Mouse (Mus musculus): ENCODE data around the gene Acbd6. TPM values are rescaled to one million over a fixed set of nuclear protein-coding genes. Genes with fewer than 3 reads are reported as not detected.

Acbd6 gene
- polyA plus RNA-seq, 1 experiment from 2014 or later: 64.5 TPM

DNA sequence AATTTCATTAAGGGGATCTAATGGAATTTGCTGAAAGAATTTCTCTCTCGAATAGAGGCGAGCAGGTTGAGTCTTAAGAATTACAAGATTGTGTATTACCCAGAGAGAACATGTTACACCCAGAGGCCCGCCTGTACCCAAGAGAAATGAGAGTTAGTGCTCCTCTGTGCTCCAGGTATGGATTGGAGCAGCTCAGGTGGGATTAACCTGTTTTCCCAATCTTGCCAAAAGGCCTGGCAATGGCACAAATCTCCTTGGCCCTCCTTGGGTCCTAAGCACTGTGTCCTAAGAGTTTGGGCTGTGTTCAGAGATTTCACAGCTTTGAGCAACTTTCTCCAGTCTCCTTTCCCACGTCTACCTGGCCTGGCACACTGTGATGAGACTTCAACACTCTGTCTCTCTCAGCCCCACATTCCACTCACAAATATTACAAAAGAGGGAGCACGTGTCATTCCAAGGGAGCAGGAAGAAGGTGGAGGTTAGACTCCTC lies 145.3 kb downstream of the Acbd6 start:
- H3K36me3 ChIP-seq (ENCODE audit: insufficient read depth, low read length): no peaks in the 10 kb centered on the region
- no peaks in the 10 kb centered on the region for H3K27me3 ChIP-seq (ENCODE audit: insufficient read depth, low read length)
- no peak overlapping the region for H3K4me3 ChIP-seq (ENCODE audit: low read length)
- no peak overlapping the region for H3K9ac ChIP-seq (replicated peaks; ENCODE audit: low read length)
- 84% methylated on average over 5 of the region's 5 CpGs for WGBS
- no peaks in the 10 kb centered on the region for H3K9me3 ChIP-seq (ENCODE audit: low read length)
- H3K4me1 ChIP-seq (ENCODE audit: insufficient read depth, low read length): peaks cover 4% of the 10 kb centered on the region; the same call in 1 of the 2 replicates
- no peak overlapping the region for H3K4me2 ChIP-seq (replicated peaks; ENCODE audit: low read depth, low read length)
- no peak overlapping the region for H3K27ac ChIP-seq (ENCODE audit: low read length)
- ATAC-seq (ENCODE audit: low FRiP score, low TSS enrichment): no peak

DNA sequence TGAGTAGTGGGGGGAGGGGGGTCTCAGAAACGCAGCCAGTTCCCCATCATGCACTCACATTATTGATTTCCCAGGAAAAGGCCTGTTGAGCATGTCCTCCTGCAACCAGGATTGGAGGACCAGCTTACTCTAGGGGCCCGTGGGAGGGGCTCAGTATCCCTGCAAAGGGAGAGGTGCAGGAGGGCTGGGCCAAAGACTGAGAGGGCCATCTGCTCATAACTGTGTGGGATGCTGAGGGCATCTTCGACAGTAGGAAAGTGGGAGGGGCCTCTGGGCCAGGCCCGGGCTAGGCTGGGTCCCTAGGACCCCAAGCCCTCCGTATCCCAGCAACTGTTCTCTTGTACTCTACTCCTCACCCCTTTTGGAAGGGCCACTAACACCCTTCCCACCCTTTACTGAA lies 146.3 kb downstream of the Acbd6 start:
- WGBS: 51% methylated on average over 5 of the region's 5 CpGs
- Histone ChIP-seq H3K9ac (replicated peaks; ENCODE audit: low read length) (no peak overlapping the region), H3K36me3 (ENCODE audit: insufficient read depth, low read length) (no peaks in the 10 kb centered on the region), H3K4me1 (ENCODE audit: insufficient read depth, low read length) (no peaks in the 10 kb centered on the region; the same call in 1 of the 2 replicates), H3K27ac (ENCODE audit: low read length) (no peak overlapping the region), H3K4me2 (replicated peaks; ENCODE audit: low read depth, low read length) (no peak overlapping the region), H3K9me3 (ENCODE audit: low read length) (no peaks in the 10 kb centered on the region), H3K27me3 (ENCODE audit: insufficient read depth, low read length) (no peaks in the 10 kb centered on the region), H3K4me3 (ENCODE audit: low read length) (no peak overlapping the region)
- peak; percentile 27; the same call in 1 of the 2 replicates for ATAC-seq (ENCODE audit: low FRiP score, low TSS enrichment)

DNA sequence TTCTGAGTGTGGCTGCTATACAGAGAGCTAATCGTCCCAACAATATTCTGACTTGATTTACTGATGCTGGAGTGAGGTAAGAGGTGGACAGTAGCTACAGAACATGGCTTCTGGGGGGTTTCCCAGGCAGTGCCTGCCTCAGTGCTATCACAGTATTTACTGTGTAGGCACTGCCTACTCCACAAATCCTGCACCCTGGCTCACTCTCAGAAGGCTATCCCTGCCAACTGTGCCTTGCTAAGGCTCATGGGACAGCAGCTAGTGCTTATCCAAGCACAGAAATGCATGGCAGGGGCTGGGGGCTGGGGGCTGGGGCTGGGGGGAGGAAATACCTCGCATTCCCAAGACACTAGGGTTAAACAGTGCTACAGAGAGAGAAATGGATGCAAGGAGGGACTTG lies 155.4 kb downstream of the Acbd6 start:
- H3K4me2 ChIP-seq (replicated peaks; ENCODE audit: low read depth, low read length): no peak overlapping the region
- no peaks in the 10 kb centered on the region for H3K4me1 ChIP-seq (ENCODE audit: insufficient read depth, low read length)
- H3K4me3 ChIP-seq (ENCODE audit: low read length): no peak overlapping the region
- 58% methylated on average over 2 of the region's 2 CpGs for WGBS
- no peaks in the 10 kb centered on the region for H3K9me3 ChIP-seq (ENCODE audit: low read length)
- no peak overlapping the region for H3K27ac ChIP-seq (ENCODE audit: low read length)
- H3K27me3 ChIP-seq (ENCODE audit: insufficient read depth, low read length): 0 out of 2 replicates have a peak, but pooled peaks cover 3% of the 10 kb centered on the region
- H3K9ac ChIP-seq (replicated peaks; ENCODE audit: low read length): no peak overlapping the region
- no peaks in the 10 kb centered on the region for H3K36me3 ChIP-seq (ENCODE audit: insufficient read depth, low read length)
- no peak for ATAC-seq (ENCODE audit: low FRiP score, low TSS enrichment)

DNA sequence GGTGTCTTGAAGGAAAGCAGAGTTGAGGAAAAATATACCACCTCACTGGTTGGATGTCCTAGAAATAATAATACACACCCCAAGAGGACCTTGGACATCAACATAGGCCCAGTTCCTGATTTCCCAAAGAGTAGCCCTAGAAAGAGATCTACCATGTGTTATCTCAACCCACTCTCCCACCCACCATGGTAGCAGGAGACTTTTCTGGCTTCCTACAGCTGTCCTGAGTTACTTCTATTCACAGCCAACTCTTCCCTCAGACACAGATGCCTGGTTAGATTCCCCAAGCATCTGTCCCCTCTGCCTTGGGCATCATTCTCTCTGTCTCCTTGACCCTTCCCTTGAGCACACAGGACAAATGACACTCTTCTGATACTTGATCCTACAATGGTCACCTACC lies 157.4 kb downstream of the Acbd6 start:
- Histone ChIP-seq H3K9me3 (ENCODE audit: low read length) (no peaks in the 10 kb centered on the region), H3K4me2 (replicated peaks; ENCODE audit: low read depth, low read length) (no peak overlapping the region), H3K27ac (ENCODE audit: low read length) (no peak overlapping the region), H3K4me3 (ENCODE audit: low read length) (no peak overlapping the region), H3K27me3 (ENCODE audit: insufficient read depth, low read length) (0 out of 2 replicates have a peak, but pooled peaks cover 3% of the 10 kb centered on the region), H3K36me3 (ENCODE audit: insufficient read depth, low read length) (no peaks in the 10 kb centered on the region), H3K9ac (replicated peaks; ENCODE audit: low read length) (no peak overlapping the region), H3K4me1 (ENCODE audit: insufficient read depth, low read length) (no peaks in the 10 kb centered on the region)
- no peak for ATAC-seq (ENCODE audit: low FRiP score, low TSS enrichment)

DNA sequence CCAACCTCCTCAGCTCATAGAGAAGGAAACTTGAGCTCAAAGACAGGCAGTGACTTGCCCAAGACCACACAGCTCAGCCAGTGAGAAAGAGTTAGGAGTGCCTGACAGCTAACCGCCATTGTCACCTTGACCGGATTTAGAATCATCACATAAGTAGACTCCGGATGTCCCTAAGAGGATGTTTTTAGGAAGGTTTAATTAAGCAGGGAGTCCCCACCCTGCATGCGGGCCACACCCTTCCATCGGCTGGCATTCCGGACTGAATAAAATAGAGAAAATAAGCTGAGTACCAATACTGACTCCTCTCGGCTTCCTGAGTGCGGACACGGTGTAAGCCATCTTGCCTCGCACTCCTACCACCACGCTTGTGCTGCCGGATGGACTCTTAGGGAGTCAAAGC lies 159.4 kb downstream of the Acbd6 start:
- no peak overlapping the region for H3K27ac ChIP-seq (ENCODE audit: low read length)
- no peak overlapping the region for H3K4me3 ChIP-seq (ENCODE audit: low read length)
- H3K9me3 ChIP-seq (ENCODE audit: low read length): no peaks in the 10 kb centered on the region
- H3K9ac ChIP-seq (replicated peaks; ENCODE audit: low read length): no peak overlapping the region
- 91% methylated on average over 12 of the region's 12 CpGs for WGBS
- H3K4me1 ChIP-seq (ENCODE audit: insufficient read depth, low read length): no peaks in the 10 kb centered on the region
- no peaks in the 10 kb centered on the region for H3K36me3 ChIP-seq (ENCODE audit: insufficient read depth, low read length)
- H3K4me2 ChIP-seq (replicated peaks; ENCODE audit: low read depth, low read length): no peak overlapping the region
- H3K27me3 ChIP-seq (ENCODE audit: insufficient read depth, low read length): peaks cover 6% of the 10 kb centered on the region; the same call in 1 of the 2 replicates
- ATAC-seq (ENCODE audit: low FRiP score, low TSS enrichment): no peak

DNA sequence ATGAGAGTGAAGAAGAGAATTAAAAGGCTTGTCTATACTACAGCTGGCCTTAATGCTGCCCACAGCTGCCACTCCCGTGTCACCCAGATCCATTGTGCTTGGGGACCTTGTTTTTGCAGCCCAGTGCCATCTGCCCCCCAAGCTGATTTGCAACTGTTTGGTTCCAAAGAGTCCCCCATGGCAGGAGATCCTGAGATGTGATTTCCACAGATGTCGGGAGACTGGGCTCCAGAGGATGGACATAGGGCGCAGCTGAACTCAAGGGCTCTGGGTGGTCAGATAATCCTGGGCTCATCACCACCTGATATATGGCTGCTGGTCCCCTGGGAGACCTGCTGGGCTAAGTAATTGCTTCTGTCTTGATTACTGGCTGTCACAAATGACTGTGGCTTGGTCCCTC lies 160.9 kb downstream of the Acbd6 start:
- no peak overlapping the region for H3K4me3 ChIP-seq (ENCODE audit: low read length)
- H3K9me3 ChIP-seq (ENCODE audit: low read length): no peaks in the 10 kb centered on the region
- ATAC-seq (ENCODE audit: low FRiP score, low TSS enrichment): no peak
- no peak overlapping the region for H3K9ac ChIP-seq (replicated peaks; ENCODE audit: low read length)
- no peak overlapping the region for H3K27ac ChIP-seq (ENCODE audit: low read length)
- peaks cover 16% of the 10 kb centered on the region for H3K27me3 ChIP-seq (ENCODE audit: insufficient read depth, low read length)
- WGBS: 76% methylated on average over 3 of the region's 3 CpGs
- no peaks in the 10 kb centered on the region for H3K4me1 ChIP-seq (ENCODE audit: insufficient read depth, low read length)
- no peaks in the 10 kb centered on the region for H3K36me3 ChIP-seq (ENCODE audit: insufficient read depth, low read length)
- H3K4me2 ChIP-seq (replicated peaks; ENCODE audit: low read depth, low read length): no peak overlapping the region

DNA sequence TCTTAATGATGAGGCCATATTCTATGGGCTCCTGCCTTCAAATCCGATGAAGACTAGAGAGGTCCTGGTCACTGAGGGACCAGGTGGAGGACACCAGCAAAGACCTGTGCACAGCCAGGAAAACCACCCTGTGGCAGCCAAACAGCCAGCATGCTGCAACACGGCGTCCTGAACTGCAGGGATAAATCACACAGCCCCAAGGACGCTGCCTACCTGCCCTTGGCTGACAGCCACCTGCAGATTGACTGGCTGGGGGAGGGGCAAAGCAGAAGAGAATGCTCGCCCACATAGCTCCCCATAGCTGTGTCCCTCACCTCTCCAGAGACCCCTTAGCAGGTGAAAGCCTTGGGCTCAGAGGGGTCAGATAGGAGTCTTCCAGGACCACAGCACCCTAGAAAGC lies 162.1 kb downstream of the Acbd6 start:
- Histone ChIP-seq H3K27ac (ENCODE audit: low read length) (no peak overlapping the region), H3K9ac (replicated peaks; ENCODE audit: low read length) (no peak overlapping the region), H3K9me3 (ENCODE audit: low read length) (no peaks in the 10 kb centered on the region), H3K27me3 (ENCODE audit: insufficient read depth, low read length) (peaks cover 28% of the 10 kb centered on the region), H3K4me1 (ENCODE audit: insufficient read depth, low read length) (no peaks in the 10 kb centered on the region), H3K36me3 (ENCODE audit: insufficient read depth, low read length) (no peaks in the 10 kb centered on the region), H3K4me2 (replicated peaks; ENCODE audit: low read depth, low read length) (no peak overlapping the region), H3K4me3 (ENCODE audit: low read length) (no peak overlapping the region)
- no peak for ATAC-seq (ENCODE audit: low FRiP score, low TSS enrichment)
- 42% methylated on average over 5 of the region's 5 CpGs for WGBS

DNA sequence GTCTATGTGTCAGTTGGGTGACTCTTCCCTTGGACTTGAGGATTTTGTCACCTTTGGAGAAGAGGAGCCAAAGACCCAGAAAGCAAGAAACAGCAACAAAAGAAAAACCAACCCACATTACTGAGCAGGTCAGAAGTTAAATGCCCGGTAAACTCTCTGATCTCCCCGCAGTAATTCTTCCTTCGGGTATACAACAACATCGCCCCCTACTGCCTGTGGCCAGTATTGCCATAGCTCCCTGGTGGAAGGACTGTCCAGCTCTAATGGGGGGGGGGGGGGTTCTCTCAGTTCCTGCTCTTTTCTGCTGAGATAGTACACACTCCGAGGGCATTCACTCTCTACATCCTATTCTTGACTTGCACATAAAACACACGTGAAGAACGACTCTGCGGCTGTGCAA lies 163.5 kb downstream of the Acbd6 start:
- WGBS: 35% methylated on average over 8 of the region's 8 CpGs
- no peaks in the 10 kb centered on the region for H3K4me1 ChIP-seq (ENCODE audit: insufficient read depth, low read length)
- no peak overlapping the region for H3K9ac ChIP-seq (replicated peaks; ENCODE audit: low read length)
- 0 out of 2 replicates have a peak, but pooled peaks cover under 1% of the 10 kb centered on the region for H3K9me3 ChIP-seq (ENCODE audit: low read length)
- H3K4me2 ChIP-seq (replicated peaks; ENCODE audit: low read depth, low read length): no peak overlapping the region
- H3K4me3 ChIP-seq (ENCODE audit: low read length): no peak overlapping the region
- no peaks in the 10 kb centered on the region for H3K36me3 ChIP-seq (ENCODE audit: insufficient read depth, low read length)
- no peak for ATAC-seq (ENCODE audit: low FRiP score, low TSS enrichment)
- H3K27me3 ChIP-seq (ENCODE audit: insufficient read depth, low read length): peaks cover 33% of the 10 kb centered on the region
- H3K27ac ChIP-seq (ENCODE audit: low read length): no peak overlapping the region

DNA sequence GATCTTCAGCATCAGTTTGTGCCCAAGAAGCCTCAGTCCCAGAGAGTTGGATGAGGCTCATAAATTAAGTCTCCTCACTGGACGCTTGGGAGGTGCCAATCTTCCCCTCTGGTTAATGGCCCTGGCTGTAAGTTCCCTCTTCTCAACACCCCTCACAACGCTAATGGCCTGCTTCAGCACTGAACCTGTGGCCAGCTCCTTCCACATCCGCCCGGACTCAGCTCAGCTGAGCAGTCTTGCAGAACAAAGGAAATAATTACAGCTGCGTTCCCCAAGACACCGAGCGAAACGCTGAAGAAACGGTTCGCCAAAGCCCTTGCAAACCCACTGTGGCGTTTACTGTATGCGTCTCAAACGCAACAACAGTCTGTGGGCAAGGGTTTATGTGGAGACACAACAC lies 164.3 kb downstream of the Acbd6 start:
- Histone ChIP-seq H3K27ac (ENCODE audit: low read length) (no peak overlapping the region), H3K36me3 (ENCODE audit: insufficient read depth, low read length) (no peaks in the 10 kb centered on the region), H3K9me3 (ENCODE audit: low read length) (0 out of 2 replicates have a peak, but pooled peaks cover 3% of the 10 kb centered on the region), H3K9ac (replicated peaks; ENCODE audit: low read length) (no peak overlapping the region), H3K4me2 (replicated peaks; ENCODE audit: low read depth, low read length) (peak overlapping the region; percentile 45), H3K4me3 (ENCODE audit: low read length) (0 out of 2 replicates have a peak overlapping the region, but pooled peaks have one; percentile 7), H3K27me3 (ENCODE audit: insufficient read depth, low read length) (peaks cover 33% of the 10 kb centered on the region), H3K4me1 (ENCODE audit: insufficient read depth, low read length) (no peaks in the 10 kb centered on the region)
- ATAC-seq (ENCODE audit: low FRiP score, low TSS enrichment): peak; percentile 91
- WGBS: under 1% methylated on average over 13 of the region's 13 CpGs

DNA sequence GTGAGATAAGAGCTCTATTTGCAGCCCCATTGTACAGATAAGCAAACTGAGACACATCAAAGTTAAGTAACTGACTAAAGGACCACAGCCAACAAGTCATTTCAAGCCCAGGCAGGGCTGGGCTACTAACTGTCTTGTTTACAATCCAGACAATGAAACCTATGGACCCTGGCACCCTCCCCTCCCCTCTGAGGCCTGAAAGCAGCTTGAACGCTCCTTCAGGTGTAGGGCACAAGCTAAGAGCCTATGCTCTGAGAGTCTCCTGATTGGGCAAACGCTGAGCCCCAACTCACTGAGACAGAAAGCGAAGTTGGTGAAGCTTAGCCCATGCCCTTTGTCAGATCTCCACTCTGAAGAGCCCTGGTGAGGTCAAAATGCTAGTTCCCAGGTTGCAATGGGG lies 166.4 kb downstream of the Acbd6 start:
- 72% methylated on average over 3 of the region's 3 CpGs for WGBS
- Histone ChIP-seq H3K9ac (replicated peaks; ENCODE audit: low read length) (no peak overlapping the region), H3K27ac (ENCODE audit: low read length) (no peak overlapping the region), H3K4me1 (ENCODE audit: insufficient read depth, low read length) (no peaks in the 10 kb centered on the region), H3K27me3 (ENCODE audit: insufficient read depth, low read length) (peaks cover 54% of the 10 kb centered on the region), H3K4me2 (replicated peaks; ENCODE audit: low read depth, low read length) (no peak overlapping the region), H3K4me3 (ENCODE audit: low read length) (no peak overlapping the region), H3K9me3 (ENCODE audit: low read length) (0 out of 2 replicates have a peak, but pooled peaks cover 3% of the 10 kb centered on the region), H3K36me3 (ENCODE audit: insufficient read depth, low read length) (no peaks in the 10 kb centered on the region)
- ATAC-seq (ENCODE audit: low FRiP score, low TSS enrichment): no peak
